Mouse (Mus musculus): ENCODE measurements around the gene Ccl5. TPM values are rescaled to one million over a fixed set of nuclear protein-coding genes. Genes with fewer than 3 reads are reported as not detected.

Ccl5 gene
- total RNA-seq, 1 experiment: not detected

- no peak for TF ChIP-seq MAFK (IDR thresholded peaks at IDR 0.05; ENCODE audit: insufficient read depth, low read depth, low read length)
- no peak for TF ChIP-seq ZNF384 (IDR thresholded peaks at IDR 0.05; ENCODE audit: low read depth, low read length)
- TF ChIP-seq ZC3H11A (IDR thresholded peaks at IDR 0.05; ENCODE audit: borderline replicate concordance, low read depth, low read length): no peak
- no peak for TF ChIP-seq HCFC1 (IDR thresholded peaks at IDR 0.05; ENCODE audit: borderline replicate concordance, insufficient read depth, low read length)
- TF ChIP-seq CHD2 (IDR thresholded peaks at IDR 0.05; ENCODE audit: low read depth, low read length): 0 out of 2 replicates have a peak, but pooled peaks have one; percentile 37
- no peaks in the 10 kb centered on the region for H3K9me3 ChIP-seq (ENCODE audit: control insufficient read depth, insufficient read depth, low read depth, low read length)
- no peak overlapping the region for H3K9ac ChIP-seq (ENCODE audit: insufficient read depth, low read depth, low read length, poor library complexity, severe bottlenecking)
- in situ Hi-C loops (cut with MboI; ENCODE audit: low sequenced_read_pairs in 2 of 2, unreplicated experiment in 2 of 2): no loop called here
- H3K36me3 ChIP-seq (ENCODE audit: control insufficient read depth, insufficient read depth, low read length, poor library complexity, severe bottlenecking): no peaks in the 10 kb centered on the region
- H3K4me3 ChIP-seq (ENCODE audit: insufficient read depth in 1 of 2, low read depth in 1 of 2, low read length in 2 of 2, poor library complexity in 1 of 2, severe bottlenecking in 1 of 2): no peak overlapping the region
- peaks cover 0 to 7% of the 10 kb centered on the region in 2 experiments; a peak in 1 of 4 replicates for H3K4me1 ChIP-seq (ENCODE audit: control insufficient read depth in 2 of 2, insufficient read depth in 2 of 2, low read length in 2 of 2, poor library complexity in 1 of 2)
- no peak for DNase-seq (ENCODE audit: low read depth, low spot score)
- H3K27ac ChIP-seq (ENCODE audit: insufficient read depth, low read depth, low read length, poor library complexity, severe bottlenecking): no peak overlapping the region
Measured at GRCm38 (mm10) chr11:83518371-83518770, 11.9 kb downstream of the Ccl5 start.

DNA sequence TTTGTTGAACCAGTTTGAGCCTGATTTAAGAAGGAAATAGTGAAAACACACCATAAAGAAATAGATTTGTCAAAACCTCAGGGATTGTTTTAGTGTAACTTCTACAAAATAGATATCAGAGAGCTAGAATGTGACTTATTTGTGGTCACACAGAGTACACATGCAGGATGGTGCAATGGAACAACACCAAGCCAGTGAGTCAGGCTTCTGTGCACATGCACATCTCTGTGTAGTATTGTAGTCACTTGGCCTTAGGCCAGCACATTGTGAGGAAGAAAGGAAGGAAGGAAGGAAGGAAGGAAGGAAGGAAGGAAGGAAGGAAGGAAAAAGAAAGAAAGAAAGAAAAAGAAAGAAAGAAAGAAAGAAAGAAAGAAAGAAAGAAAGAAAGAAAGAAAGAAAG is 13.2 kb downstream of the Ccl5 start:
- in situ Hi-C loops (cut with MboI; ENCODE audit: low sequenced_read_pairs in 2 of 2, unreplicated experiment in 2 of 2): no loop called here
- no peak for DNase-seq (ENCODE audit: low read depth, low spot score)

DNA sequence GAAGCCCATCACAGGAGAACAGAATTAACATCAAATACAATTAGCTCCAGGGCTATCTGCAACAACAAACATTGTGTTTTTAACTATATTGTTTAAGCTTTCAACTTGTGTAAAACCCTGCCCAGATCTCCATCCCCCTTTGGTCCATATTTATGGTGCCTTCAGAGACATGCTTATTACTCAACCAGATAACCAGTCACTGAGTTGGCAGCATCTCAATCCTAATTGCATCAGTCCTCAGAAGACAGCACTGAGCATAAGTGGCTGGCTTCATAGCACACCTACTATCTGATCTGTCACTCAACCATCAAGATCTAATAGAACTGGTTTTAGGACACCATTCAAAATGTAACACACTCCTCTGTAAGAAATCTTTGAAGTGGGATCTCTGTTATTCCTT is 20.8 kb downstream of the Ccl5 start:
- TF ChIP-seq ZNF384 (IDR thresholded peaks at IDR 0.05; ENCODE audit: low read depth, low read length): no peak
- TF ChIP-seq CHD2 (IDR thresholded peaks at IDR 0.05; ENCODE audit: low read depth, low read length): no peak
- TF ChIP-seq HCFC1 (IDR thresholded peaks at IDR 0.05; ENCODE audit: borderline replicate concordance, insufficient read depth, low read length): no peak
- TF ChIP-seq ZC3H11A (IDR thresholded peaks at IDR 0.05; ENCODE audit: borderline replicate concordance, low read depth, low read length): no peak
- no peak for TF ChIP-seq MAFK (IDR thresholded peaks at IDR 0.05; ENCODE audit: insufficient read depth, low read depth, low read length)
- in situ Hi-C loops (cut with MboI; ENCODE audit: low sequenced_read_pairs in 2 of 2, unreplicated experiment in 2 of 2): no loop called here
- peaks cover 4% of the 10 kb centered on the region for H3K36me3 ChIP-seq (ENCODE audit: control insufficient read depth, insufficient read depth, low read length, poor library complexity, severe bottlenecking)
- no peak overlapping the region for H3K9ac ChIP-seq (ENCODE audit: insufficient read depth, low read depth, low read length, poor library complexity, severe bottlenecking)
- H3K4me3 ChIP-seq (ENCODE audit: insufficient read depth in 1 of 2, low read depth in 1 of 2, low read length in 2 of 2, poor library complexity in 1 of 2, severe bottlenecking in 1 of 2): no peak overlapping the region
- H3K27ac ChIP-seq (ENCODE audit: insufficient read depth, low read depth, low read length, poor library complexity, severe bottlenecking): no peak overlapping the region
- no peaks in the 10 kb centered on the region for H3K9me3 ChIP-seq (ENCODE audit: control insufficient read depth, insufficient read depth, low read depth, low read length)
- no peak for DNase-seq (ENCODE audit: low read depth, low spot score)
- H3K4me1 ChIP-seq (ENCODE audit: control insufficient read depth in 2 of 2, insufficient read depth in 2 of 2, low read length in 2 of 2, poor library complexity in 1 of 2): no peaks in the 10 kb centered on the region

More for the DNA sequence above, 13.2 kb downstream of the Ccl5 start:
- Histone ChIP-seq H3K36me3 (ENCODE audit: control insufficient read depth, insufficient read depth, low read length, poor library complexity, severe bottlenecking) (no peaks in the 10 kb centered on the region), H3K9ac (ENCODE audit: insufficient read depth, low read depth, low read length, poor library complexity, severe bottlenecking) (no peak overlapping the region), H3K27ac (ENCODE audit: insufficient read depth, low read depth, low read length, poor library complexity, severe bottlenecking) (no peak overlapping the region), H3K4me3 (ENCODE audit: insufficient read depth in 1 of 2, low read depth in 1 of 2, low read length in 2 of 2, poor library complexity in 1 of 2, severe bottlenecking in 1 of 2) (no peak overlapping the region), H3K9me3 (ENCODE audit: control insufficient read depth, insufficient read depth, low read depth, low read length) (no peaks in the 10 kb centered on the region), H3K4me1 (ENCODE audit: control insufficient read depth in 2 of 2, insufficient read depth in 2 of 2, low read length in 2 of 2, poor library complexity in 1 of 2) (peaks cover 0 to 7% of the 10 kb centered on the region in 2 experiments; a peak in 1 of 4 replicates)
- no peak for TF ChIP-seq MAFK (IDR thresholded peaks at IDR 0.05; ENCODE audit: insufficient read depth, low read depth, low read length)
- TF ChIP-seq ZNF384 (IDR thresholded peaks at IDR 0.05; ENCODE audit: low read depth, low read length): no peak
- no peak for TF ChIP-seq HCFC1 (IDR thresholded peaks at IDR 0.05; ENCODE audit: borderline replicate concordance, insufficient read depth, low read length)
- no peak for TF ChIP-seq ZC3H11A (IDR thresholded peaks at IDR 0.05; ENCODE audit: borderline replicate concordance, low read depth, low read length)
- TF ChIP-seq CHD2 (IDR thresholded peaks at IDR 0.05; ENCODE audit: low read depth, low read length): no peak

GRCm38 (mm10) chr11:83504308-83504707 is 26.0 kb downstream of the Ccl5 start:
- Histone ChIP-seq H3K9ac (ENCODE audit: insufficient read depth, low read depth, low read length, poor library complexity, severe bottlenecking) (no peak overlapping the region), H3K4me3 (ENCODE audit: insufficient read depth in 1 of 2, low read depth in 1 of 2, low read length in 2 of 2, poor library complexity in 1 of 2, severe bottlenecking in 1 of 2) (no peak overlapping the region), H3K9me3 (ENCODE audit: control insufficient read depth, insufficient read depth, low read depth, low read length) (no peaks in the 10 kb centered on the region), H3K36me3 (ENCODE audit: control insufficient read depth, insufficient read depth, low read length, poor library complexity, severe bottlenecking) (peaks cover 15% of the 10 kb centered on the region), H3K27ac (ENCODE audit: insufficient read depth, low read depth, low read length, poor library complexity, severe bottlenecking) (no peak overlapping the region), H3K4me1 (ENCODE audit: control insufficient read depth in 2 of 2, insufficient read depth in 2 of 2, low read length in 2 of 2, poor library complexity in 1 of 2) (no peaks in the 10 kb centered on the region)
- DNase-seq (ENCODE audit: low read depth, low spot score): no peak
- TF ChIP-seq CHD2 (IDR thresholded peaks at IDR 0.05; ENCODE audit: low read depth, low read length) (no peak), HCFC1 (IDR thresholded peaks at IDR 0.05; ENCODE audit: borderline replicate concordance, insufficient read depth, low read length) (no peak), MAFK (IDR thresholded peaks at IDR 0.05; ENCODE audit: insufficient read depth, low read depth, low read length) (no peak), ZC3H11A (IDR thresholded peaks at IDR 0.05; ENCODE audit: borderline replicate concordance, low read depth, low read length) (no peak), ZNF384 (IDR thresholded peaks at IDR 0.05; ENCODE audit: low read depth, low read length) (no peak)
- in situ Hi-C loops (cut with MboI; ENCODE audit: low sequenced_read_pairs in 2 of 2, unreplicated experiment in 2 of 2): no loop called here
